Mouse (Mus musculus) common myeloid progenitor, adult 5-6 weeks (primary cell): ENCODE measurements around the gene Casp7. TPM values are rescaled to one million over a fixed set of nuclear protein-coding genes. Genes with fewer than 3 reads are reported as not detected.

Experiments used
- total RNA-seq: library from RNA; stranded (forward); fragments of 200-1000, 187-1606 nt; gene quantifications from 2 replicates; pipeline ENCODE4 v1.2.3, GENCODE M21; 2017

The Casp7 gene
- total RNA-seq, 1 experiment from 2014 or later = 42.0 TPM

Other genes starting within 250 kb of the Casp7 start
- not detected in 2 replicates for gene Habp2, start 110.0 kb upstream of the Casp7 start, total RNA-seq
- gene Nrap, start 7.1 kb upstream of the Casp7 start, total RNA-seq = 0.29 and 0.91 TPM in 2 replicates
- gene Plekhs1, start 64.5 kb downstream of the Casp7 start, total RNA-seq = not detected in 2 replicates
- gene Dclre1a, start 151.1 kb downstream of the Casp7 start, total RNA-seq = 20.3 and 25.6 TPM in 2 replicates
- 21.0 and 22.9 TPM in 2 replicates for gene Nhlrc2, start 151.1 kb downstream of the Casp7 start, total RNA-seq